ENCODE assay signal across 9 mouse cellular contexts in the genomic region with DNA sequence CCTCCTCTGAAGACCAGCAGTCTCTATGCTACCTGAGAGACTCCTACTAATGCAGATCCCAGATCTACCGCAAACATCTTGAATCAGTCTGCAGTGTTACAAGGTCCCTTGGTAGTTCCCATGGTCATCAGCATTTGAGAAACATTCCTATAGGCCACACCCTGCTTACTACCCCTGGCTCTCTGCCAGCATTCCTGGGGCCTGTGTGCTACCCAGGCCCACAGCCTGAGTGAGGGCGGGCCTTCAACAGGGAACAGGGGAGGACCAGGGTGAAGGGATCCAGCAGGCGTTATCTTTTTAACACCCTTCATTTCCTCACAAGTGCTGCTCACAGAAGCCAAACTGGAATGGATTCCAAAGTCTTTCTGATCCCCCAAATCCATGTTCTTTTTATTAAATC.
DNase-seq lines count a peak whose midpoint lies in the region; ATAC-seq and TF ChIP-seq lines count a peak whose summit lies in the region.
"Had no signal": no experiment of that assay in that cellular context is flagged by ENCODE, and none has a peak within 500 bp of the region (broad histone marks: within the 10 kb centered on the region; RNA-seq: fewer than 3 reads in every experiment).

No protein-coding gene starts in this region.

- H3K4me1 ChIP-seq in lung, embryonic 14.5 days (ENCODE audit: insufficient read depth) = peaks cover 17% of the 10 kb centered on the region
- peaks cover 15% of the 10 kb centered on the region for H3K4me1 ChIP-seq in embryonic facial prominence, embryonic 12.5 days
- 0 out of 2 replicates have a peak, but pooled peaks cover 3% of the 10 kb centered on the region for H3K4me1 ChIP-seq in kidney, postnatal 0 days (replicated peaks; ENCODE audit: insufficient read depth, low read length)
- H3K4me1 ChIP-seq in hindbrain, embryonic 16.5 days (ENCODE audit: control insufficient read depth, insufficient read depth, low read depth, low read length) = no peaks in the 10 kb centered on the region

- H3K27me3 ChIP-seq in lung, embryonic 14.5 days (ENCODE audit: insufficient read depth, low read length) = no peaks in the 10 kb centered on the region
- H3K27me3 ChIP-seq in embryonic facial prominence, embryonic 12.5 days = no peaks in the 10 kb centered on the region
- no peaks in the 10 kb centered on the region for H3K27me3 ChIP-seq in kidney, postnatal 0 days (ENCODE audit: insufficient read depth, low read length)
- no peaks in the 10 kb centered on the region for H3K27me3 ChIP-seq in hindbrain, embryonic 16.5 days (replicated peaks; ENCODE audit: control insufficient read depth, insufficient read depth, low read length)

- H3K36me3 ChIP-seq in lung, embryonic 14.5 days (ENCODE audit: insufficient read depth) = no peaks in the 10 kb centered on the region
- no peaks in the 10 kb centered on the region for H3K36me3 ChIP-seq in embryonic facial prominence, embryonic 12.5 days
- no peaks in the 10 kb centered on the region for H3K36me3 ChIP-seq in kidney, postnatal 0 days (ENCODE audit: insufficient read depth, low read length)
- H3K36me3 ChIP-seq in hindbrain, embryonic 16.5 days (ENCODE audit: control insufficient read depth, insufficient read depth, low read length) = no peaks in the 10 kb centered on the region

- no peak for TF ChIP-seq CTCF in lung, embryonic 14.5 days (IDR thresholded peaks at IDR 0.05; ENCODE audit: low read depth)
- TF ChIP-seq CTCF in kidney, postnatal 0 days (IDR thresholded peaks at IDR 0.05; ENCODE audit: low read depth) = no peak

- intact Hi-C loops in left cerebral cortex, postnatal 36 days (cut with DNase I) = no loop called here

- WGBS in lung, embryonic 14.5 days = 36% methylated on average over 3 of the region's 3 CpGs
- 50% methylated on average over 3 of the region's 3 CpGs for WGBS in embryonic facial prominence, embryonic 12.5 days
- 59% methylated on average over 3 of the region's 3 CpGs for WGBS in kidney, postnatal 0 days
- WGBS in hindbrain, embryonic 16.5 days = 74% methylated on average over 3 of the region's 3 CpGs

- no peak overlapping the region; the same call in 1 of the 2 replicates for H3K27ac ChIP-seq in lung, embryonic 14.5 days (ENCODE audit: low read depth)
- no peak overlapping the region for H3K27ac ChIP-seq in embryonic facial prominence, embryonic 12.5 days
- H3K27ac ChIP-seq in kidney, postnatal 0 days = no peak overlapping the region
- H3K27ac ChIP-seq in hindbrain, embryonic 16.5 days (ENCODE audit: low read depth, low read length) = no peak overlapping the region

- no peak overlapping the region for H3K9ac ChIP-seq in lung, embryonic 14.5 days
- no peak overlapping the region for H3K9ac ChIP-seq in embryonic facial prominence, embryonic 12.5 days
- no peak overlapping the region for H3K9ac ChIP-seq in kidney, postnatal 0 days (ENCODE audit: low read depth, low read length)
- H3K9ac ChIP-seq in hindbrain, embryonic 16.5 days (ENCODE audit: low read depth, low read length) = no peak overlapping the region

- no peak overlapping the region for H3K4me3 ChIP-seq in lung, embryonic 14.5 days (ENCODE audit: low read depth, low read length)
- no peak overlapping the region for H3K4me3 ChIP-seq in embryonic facial prominence, embryonic 12.5 days
- no peak overlapping the region for H3K4me3 ChIP-seq in kidney, postnatal 0 days (replicated peaks; ENCODE audit: low read depth, low read length)
- no peak overlapping the region for H3K4me3 ChIP-seq in hindbrain, embryonic 16.5 days (ENCODE audit: low read length)

- peak; percentile 84 for DNase-seq in lung, embryonic 14.5 days
- no peak for DNase-seq in lung, postnatal 25 days (ENCODE audit: low spot score)
- peak; percentile 50 for DNase-seq in kidney, postnatal 0 days (ENCODE audit: low spot score)
- peak; percentile 61 for DNase-seq in urinary bladder, postnatal 14 days (ENCODE audit: low spot score)
- no peak for DNase-seq in left cerebral cortex, postnatal 36 days (ENCODE audit: low spot score in 2 of 2)
- DNase-seq: adrenal gland, postnatal 25 days; left cerebral cortex, postnatal 4 days had no signal

- no peak overlapping the region for H3K4me2 ChIP-seq in lung, embryonic 14.5 days
- H3K4me2 ChIP-seq in embryonic facial prominence, embryonic 12.5 days (replicated peaks) = no peak overlapping the region
- H3K4me2 ChIP-seq in kidney, postnatal 0 days (ENCODE audit: low read length) = no peak overlapping the region
- H3K4me2 ChIP-seq in hindbrain, embryonic 16.5 days (ENCODE audit: low read length) = no peak overlapping the region

- ATAC-seq in lung, embryonic 14.5 days (ENCODE audit: insufficient read depth) = peak; percentile 84; the same call in 1 of the 2 replicates
- ATAC-seq in embryonic facial prominence, embryonic 12.5 days (ENCODE audit: insufficient number of reproducible peaks, insufficient read depth, low FRiP score, low TSS enrichment) = peak; percentile 63; the same call in 1 of the 2 replicates
- ATAC-seq in kidney, postnatal 0 days (replicated peaks; ENCODE audit: low FRiP score, low read depth) = 0 out of 2 replicates have a peak, but pooled peaks have one; percentile 49
- no peak for ATAC-seq in hindbrain, embryonic 16.5 days

- H3K9me3 ChIP-seq in lung, embryonic 14.5 days (ENCODE audit: low read depth, low read length) = no peaks in the 10 kb centered on the region
- no peaks in the 10 kb centered on the region for H3K9me3 ChIP-seq in embryonic facial prominence, embryonic 12.5 days
- no peaks in the 10 kb centered on the region for H3K9me3 ChIP-seq in kidney, postnatal 0 days (replicated peaks; ENCODE audit: low read length)
- H3K9me3 ChIP-seq in hindbrain, embryonic 16.5 days (ENCODE audit: control insufficient read depth, low read length) = no peaks in the 10 kb centered on the region

Comparison
In these comparisons a context has a peak if more than half of its experiments do, and no peak if none do; other contexts are left out.
1. DNase-seq: peak in lung, embryonic 14.5 days (single experiment), kidney, postnatal 0 days (single experiment) and urinary bladder, postnatal 14 days (single experiment); none in lung, postnatal 25 days (single experiment) and left cerebral cortex, postnatal 36 days (0 of 2).